Mouse (Mus musculus) layer of hippocampus, postnatal 10 days (tissue): Measurements from ENCODE around the gene Vmn2r72. TPM values are rescaled to one million over a fixed set of nuclear protein-coding genes. Genes with fewer than 3 reads are reported as not detected.

Experiments used
- DNase-seq, 2 experiments: peaks; one replicate each; pipeline ENCODE4 v3.0.0; 2021; ENCODE audit warnings: low spot score in 2 of 2
- long read RNA-seq: library from polyadenylated mRNA; stranded (forward); transcript quantifications from one replicate; pipeline ENCODE4 v2.0.0, GENCODE M21; 2023
- total RNA-seq, 2 experiments: library from RNA; stranded (reverse); gene quantifications; 2 replicates each; pipeline ENCODE4 v1.2.3; 2021

Vmn2r72 gene
- total RNA-seq, result not detected
- long read RNA-seq, result 0 reads

- no peak for DNase-seq
These were observed at the start of gene Vmn2r72 for GRCm38 (mm10) chr7:85754997-85755396. Gene Vmn2r72 (minus strand): TSS chr7:85755097.

Other genes with a start within 250 kb of the Vmn2r72 start
- not detected for gene Vmn2r71, start 192.0 kb downstream of the Vmn2r72 start, total RNA-seq
- not detected for gene Vmn2r70, start 185.9 kb downstream of the Vmn2r72 start, total RNA-seq
- gene Vmn2r73, start 121.2 kb upstream of the Vmn2r72 start, total RNA-seq, result not detected
- not detected for gene Vmn2r74, start 206.5 kb upstream of the Vmn2r72 start, total RNA-seq